Mouse (Mus musculus) hindlimb bud, embryonic 11.5 days (tissue): ENCODE measurements at regions not wholly inside any gene's neighbourhood (a gene's known extent, or its start where the extent isn't known, plus 50 kb on each side); places are given as distances from the start of the nearest gene placed in this dataset.

Source experiments
- DNase-seq: peaks from one replicate; pipeline ENCODE4 v3.0.0-alpha.2; 2012; ENCODE audit warnings: low read depth, low spot score; ENCODE audit errors: extremely low spot score

GRCm38 (mm10) chr10:3630763-3631223 is 90.8 kb downstream of the Iyd start:
- DNase-seq, result no peak

GRCm38 (mm10) chr10:3633871-3634496 is 93.9 kb downstream of the Iyd start:
- peak; percentile 8 for DNase-seq

GRCm38 (mm10) chr10:3644111-3644510 is 96.1 kb upstream of the Plekhg1 start:
- DNase-seq, result no peak

- no peak for DNase-seq
Observed at GRCm38 (mm10) chr10:3645030-3645429, 95.1 kb upstream of the Plekhg1 start.

- no peak for DNase-seq
Observed at GRCm38 (mm10) chr10:3646151-3646910, 93.8 kb upstream of the Plekhg1 start.

- DNase-seq, result no peak
Observed at GRCm38 (mm10) chr10:3647811-3648731, 92.1 kb upstream of the Plekhg1 start.

- DNase-seq, result no peak
Observed at GRCm38 (mm10) chr10:3649983-3650382, 90.2 kb upstream of the Plekhg1 start.

- DNase-seq, result no peak
Observed at GRCm38 (mm10) chr10:3650561-3650960, 89.6 kb upstream of the Plekhg1 start.

- DNase-seq, result no peak
Observed at GRCm38 (mm10) chr10:3652522-3652921, 87.6 kb upstream of the Plekhg1 start.

- DNase-seq, result no peak
Observed at GRCm38 (mm10) chr10:3656081-3656480, 84.1 kb upstream of the Plekhg1 start.

GRCm38 (mm10) chr10:3662156-3662555 is 78.0 kb upstream of the Plekhg1 start:
- no peak for DNase-seq

- DNase-seq, result no peak
Observed at GRCm38 (mm10) chr10:3662571-3662970, 77.6 kb upstream of the Plekhg1 start.

- no peak for DNase-seq
Observed at GRCm38 (mm10) chr10:3663296-3663695, 76.9 kb upstream of the Plekhg1 start.

- DNase-seq, result no peak
Observed at GRCm38 (mm10) chr10:3684481-3684880, 55.7 kb upstream of the Plekhg1 start.
